Mouse (Mus musculus) neural tube, embryonic 11.5 days (tissue): Measurements from ENCODE around the gene Rac1. TPM values are rescaled to one million over a fixed set of nuclear protein-coding genes. Genes with fewer than 3 reads are reported as not detected.

Experiments used
- ATAC-seq: fragments of 200-750 bp; cut with Nextera tagmentation; 2 replicates; pipeline ENCODE4 v1.8.0; 2017; ENCODE audit warnings: moderate number of reproducible peaks, mild to moderate bottlenecking, moderate TSS enrichment, moderate library complexity; ENCODE audit not compliant: insufficient read depth, low FRiP score, low TSS enrichment
- DNase-seq: peaks from one replicate; pipeline ENCODE4 v3.0.0-alpha.2; 2015; ENCODE audit warnings: low spot score
- H3K27ac ChIP-seq: fragments of 300-500 bp; sonication (generic); 2 replicates; pipeline ENCODE4 v1.5.1; 2014; ENCODE audit warnings: low read depth, mild to moderate bottlenecking, low read length
- H3K27me3 ChIP-seq: fragments of 300-500 bp; sonication (generic); 2 replicates; pipeline ENCODE4 v1.6.1; 2014; ENCODE audit warnings: mild to moderate bottlenecking, low read length, mixed read lengths; ENCODE audit not compliant: control insufficient read depth, insufficient read depth
- H3K36me3 ChIP-seq: fragments of 300-500 bp; sonication (generic); 2 replicates; pipeline ENCODE4 v1.6.1; 2014; ENCODE audit warnings: mild to moderate bottlenecking, low read length, moderate library complexity, mixed read lengths; ENCODE audit not compliant: control insufficient read depth, insufficient read depth
- H3K4me1 ChIP-seq: fragments of 300-500 bp; sonication (generic); 2 replicates; pipeline ENCODE4 v1.6.1; 2014; ENCODE audit warnings: low read length, mixed read lengths; ENCODE audit not compliant: control insufficient read depth, insufficient read depth
- H3K4me2 ChIP-seq: fragments of 300-500 bp; sonication (generic); 2 replicates; pipeline ENCODE4 v1.6.1; 2014; ENCODE audit warnings: low read depth, mild to moderate bottlenecking, moderate library complexity
- H3K4me3 ChIP-seq: fragments of 300-500 bp; sonication (generic); 2 replicates; pipeline ENCODE4 v1.5.1; 2014; ENCODE audit warnings: low read depth, low read length
- H3K9ac ChIP-seq: fragments of 300-500 bp; sonication (generic); 2 replicates; pipeline ENCODE4 v1.6.1; 2014; ENCODE audit warnings: mild to moderate bottlenecking, low read length
- H3K9me3 ChIP-seq: fragments of 300-500 bp; sonication (generic); 2 replicates; pipeline ENCODE4 v1.6.1; 2016; ENCODE audit warnings: low read length; ENCODE audit not compliant: control insufficient read depth
- WGBS: fragments of 180-500 bp; shearing (Covaris S2); extraction: QIAGEN DNeasy Blood & Tissue Kit; methylation state at CpG from one replicate; pipeline ENCODE4 v1.1.7; 2014; 5-methylcytosine and 5-hydroxymethylcytosine counted together
- polyA plus RNA-seq: library from polyadenylated mRNA; unstranded; fragments of >200 nt; fragmentation: Nextera tagmentation; extraction: Ambion mirVana; gene quantifications from 2 replicates; pipeline ENCODE4 v1.2.1, GENCODE M21; 2014

Gene Rac1
- polyA plus RNA-seq, 1 experiment from 2014 or later: 519 TPM

DNA sequence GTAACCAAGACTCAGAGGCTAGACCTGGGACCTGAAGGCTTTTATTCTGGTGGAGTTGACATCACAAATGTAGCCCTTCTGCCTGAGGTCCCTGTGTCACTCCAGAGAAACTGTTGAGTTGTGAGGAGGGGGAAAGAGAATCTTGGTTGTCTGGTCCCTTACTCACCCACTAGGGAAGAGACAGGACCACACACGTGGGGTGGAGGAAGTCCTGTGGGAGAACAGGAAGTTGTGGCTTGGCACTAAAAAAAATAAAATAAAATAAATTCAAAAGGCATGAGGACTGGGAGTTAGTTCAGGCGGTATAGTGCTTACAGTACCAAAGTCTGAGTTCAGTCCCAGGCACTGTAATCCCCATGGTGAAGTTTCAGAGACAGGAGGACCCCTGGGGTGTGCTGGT, 9.2 kb upstream of the Rac1 start:
- Histone ChIP-seq H3K9ac (no peak overlapping the region), H3K4me2 (no peak overlapping the region), H3K4me3 (no peak overlapping the region), H3K4me1 (no peaks in the 10 kb centered on the region), H3K9me3 (no peaks in the 10 kb centered on the region), H3K27me3 (no peaks in the 10 kb centered on the region), H3K36me3 (no peaks in the 10 kb centered on the region), H3K27ac (no peak overlapping the region)
- no peak for ATAC-seq
- 41% methylated on average over 2 of the region's 2 CpGs for WGBS
- DNase-seq: no peak

- Histone ChIP-seq H3K4me2 (no peak overlapping the region), H3K9ac (no peak overlapping the region), H3K4me1 (no peaks in the 10 kb centered on the region), H3K36me3 (no peaks in the 10 kb centered on the region), H3K27me3 (no peaks in the 10 kb centered on the region), H3K27ac (no peak overlapping the region), H3K9me3 (no peaks in the 10 kb centered on the region), H3K4me3 (no peak overlapping the region)
- DNase-seq (no peak), ATAC-seq (no peak)
- 77% methylated on average over 4 of the region's 4 CpGs for WGBS
Observed at GRCm38 (mm10) chr5:143534922-143535321, 7.1 kb upstream of the Rac1 start.

DNA sequence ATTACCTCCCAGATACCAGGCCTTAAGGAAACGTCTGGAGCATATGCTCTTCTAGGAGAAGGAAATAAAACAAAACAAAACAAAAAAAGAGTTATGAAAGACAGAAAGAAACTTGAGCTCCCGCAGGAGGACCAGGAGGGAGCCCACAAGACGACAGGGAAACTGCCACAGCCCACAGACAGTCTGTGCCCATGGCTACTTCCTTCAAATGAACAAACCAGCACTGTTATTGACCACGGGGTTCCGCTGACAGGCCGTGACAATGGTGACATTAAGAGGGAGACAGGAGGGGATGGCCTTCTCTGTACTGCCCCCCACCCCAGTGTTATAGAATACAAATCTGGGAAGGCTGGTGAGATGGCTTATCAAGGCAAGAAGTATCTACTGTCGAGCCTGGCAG, 2.9 kb upstream of the Rac1 start:
- H3K9ac ChIP-seq: no peak overlapping the region
- peaks cover 12% of the 10 kb centered on the region for H3K4me1 ChIP-seq
- no peaks in the 10 kb centered on the region for H3K36me3 ChIP-seq
- DNase-seq (no peak), ATAC-seq (no peak)
- no peak overlapping the region for H3K4me2 ChIP-seq
- no peaks in the 10 kb centered on the region for H3K9me3 ChIP-seq
- H3K27ac ChIP-seq: no peak overlapping the region
- no peaks in the 10 kb centered on the region for H3K27me3 ChIP-seq
- H3K4me3 ChIP-seq: no peak overlapping the region
- WGBS: 69% methylated on average over 7 of the region's 7 CpGs

DNA sequence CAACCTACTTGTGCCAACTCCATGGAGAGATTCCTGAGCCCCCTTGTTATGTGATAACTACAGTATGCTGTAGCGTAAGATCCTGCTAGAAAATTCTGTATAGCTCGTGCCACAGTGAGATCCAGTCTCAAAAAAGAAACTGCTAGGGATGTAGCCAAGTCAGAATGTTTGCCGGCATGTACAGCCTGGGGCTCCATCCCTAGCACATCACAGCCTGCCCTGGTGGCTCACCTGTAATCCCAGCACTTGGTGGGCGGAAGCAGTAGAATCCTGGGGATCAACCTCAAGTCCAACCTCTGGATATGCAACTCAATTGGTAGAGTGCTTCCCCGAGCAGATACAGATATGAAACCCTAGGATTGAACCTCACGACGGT, 460 bp upstream of the Rac1 start:
- no peak for DNase-seq
- H3K4me1 ChIP-seq: peaks cover 13% of the 10 kb centered on the region
- H3K4me2 ChIP-seq: peak overlapping the region; percentile 91
- no peaks in the 10 kb centered on the region for H3K9me3 ChIP-seq
- no peaks in the 10 kb centered on the region for H3K27me3 ChIP-seq
- no peaks in the 10 kb centered on the region for H3K36me3 ChIP-seq
- WGBS: 18% methylated on average over 7 of the region's 7 CpGs
- H3K27ac ChIP-seq: peak overlapping the region; percentile 98
- peak overlapping the region; percentile 98 for H3K4me3 ChIP-seq
- peak overlapping the region; percentile 99 for H3K9ac ChIP-seq
- ATAC-seq: peak; percentile 25; the same call in 1 of the 2 replicates

GRCm38 (mm10) chr5:143526698-143527331, 1.0 kb downstream of the Rac1 start:
- no peaks in the 10 kb centered on the region for H3K36me3 ChIP-seq
- DNase-seq (peak; percentile 34), ATAC-seq (no peak)
- no peaks in the 10 kb centered on the region for H3K9me3 ChIP-seq
- 5% methylated on average over 28 of the region's 28 CpGs for WGBS
- H3K27ac ChIP-seq: no peak overlapping the region; the same call in 1 of the 2 replicates
- no peaks in the 10 kb centered on the region for H3K27me3 ChIP-seq
- peak overlapping the region; percentile 98 for H3K4me3 ChIP-seq
- H3K4me1 ChIP-seq: peaks cover 13% of the 10 kb centered on the region
- peak overlapping the region; percentile 99 for H3K9ac ChIP-seq
- H3K4me2 ChIP-seq: peak overlapping the region; percentile 91

DNA sequence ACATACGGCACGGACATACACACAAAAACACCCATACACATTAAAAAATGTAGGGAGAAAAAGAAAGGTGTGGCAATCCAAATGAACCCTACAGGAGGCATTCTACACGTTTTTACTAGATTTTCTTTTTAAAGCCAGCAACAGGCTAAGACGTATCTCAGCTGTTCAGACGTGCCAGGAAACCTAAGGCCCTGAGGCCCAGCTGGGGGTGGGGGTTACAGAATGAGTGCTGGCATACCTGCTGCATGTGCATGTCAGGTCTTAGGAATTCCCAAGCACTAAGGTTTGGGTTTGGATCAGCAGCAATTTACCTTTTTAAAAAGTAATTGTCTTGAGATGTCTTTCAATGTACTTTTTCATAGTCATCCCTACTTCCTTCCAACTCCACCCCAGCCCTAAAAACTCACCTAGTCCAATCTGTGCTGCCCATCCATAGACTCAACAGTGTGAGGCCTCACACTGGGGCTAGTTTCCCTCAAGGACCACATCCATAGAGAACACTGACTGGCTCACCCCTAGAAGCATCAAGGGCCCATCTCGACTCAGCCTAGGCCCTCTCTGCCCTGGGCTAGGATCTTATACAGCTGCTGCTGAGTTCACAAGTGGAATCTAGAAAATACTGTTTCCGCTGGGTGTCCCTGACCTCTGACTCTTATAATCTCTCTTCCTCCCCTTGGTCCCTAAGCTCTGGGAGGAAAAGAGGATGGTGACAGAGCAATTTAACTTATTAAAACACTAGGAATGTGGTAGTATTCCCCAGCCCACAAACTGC, 2.2 kb downstream of the Rac1 start:
- ATAC-seq: no peak
- H3K4me1 ChIP-seq: peaks cover 13% of the 10 kb centered on the region
- H3K9me3 ChIP-seq: no peaks in the 10 kb centered on the region
- no peak overlapping the region for H3K27ac ChIP-seq
- H3K36me3 ChIP-seq: no peaks in the 10 kb centered on the region
- H3K4me2 ChIP-seq: peak overlapping the region; percentile 91
- H3K27me3 ChIP-seq: no peaks in the 10 kb centered on the region
- H3K4me3 ChIP-seq: peak overlapping the region; percentile 98; the same call in 1 of the 2 replicates
- WGBS: 83% methylated on average over 7 of the region's 7 CpGs
- H3K9ac ChIP-seq: no peak overlapping the region
- DNase-seq: no peak

GRCm38 (mm10) chr5:143522882-143523281, 5.0 kb downstream of the Rac1 start:
- Histone ChIP-seq H3K36me3 (no peaks in the 10 kb centered on the region), H3K27me3 (no peaks in the 10 kb centered on the region), H3K4me2 (no peak overlapping the region), H3K4me3 (no peak overlapping the region), H3K27ac (no peak overlapping the region), H3K4me1 (peaks cover 13% of the 10 kb centered on the region), H3K9me3 (no peaks in the 10 kb centered on the region), H3K9ac (no peak overlapping the region)
- ATAC-seq (no peak), DNase-seq (no peak)
- WGBS: 95% methylated on average over 3 of the region's 3 CpGs

- H3K36me3 ChIP-seq: peaks cover 4% of the 10 kb centered on the region; the same call in 1 of the 2 replicates
- no peaks in the 10 kb centered on the region for H3K27me3 ChIP-seq
- H3K9me3 ChIP-seq: no peaks in the 10 kb centered on the region
- no peak overlapping the region for H3K4me2 ChIP-seq
- H3K9ac ChIP-seq: no peak overlapping the region
- H3K27ac ChIP-seq: no peak overlapping the region
- H3K4me1 ChIP-seq: no peaks in the 10 kb centered on the region
- no peak for ATAC-seq
- DNase-seq: no peak
- 85% methylated on average over 2 of the region's 2 CpGs for WGBS
- no peak overlapping the region for H3K4me3 ChIP-seq
Observed at GRCm38 (mm10) chr5:143520415-143520814, 7.4 kb downstream of the Rac1 start.
